Mouse (Mus musculus) heart, adult 2 months (tissue): ENCODE results near the gene Foxn3. TPM values are rescaled to one million over a fixed set of nuclear protein-coding genes. Genes with fewer than 3 reads are reported as not detected.

Experiments used
- DNase-seq, 2 experiments: peaks; one replicate each; pipeline ENCODE4 v3.0.0; 2021
- H3K27ac ChIP-seq: fragments of 200-600 bp; 2 replicates; pipeline ENCODE4 v1.8.1; 2022
- H3K27me3 ChIP-seq: fragments of 200-500 bp; 2 replicates; pipeline ENCODE4 v1.6.1; 2012; ENCODE audit warnings: mild to moderate bottlenecking, low read length, inconsistent platforms, mixed read lengths; ENCODE audit not compliant: control insufficient read depth, insufficient read depth
- H3K36me3 ChIP-seq: fragments of 200-500 bp; 2 replicates; pipeline ENCODE4 v1.6.1; 2012; ENCODE audit warnings: low read length, inconsistent platforms; ENCODE audit not compliant: control insufficient read depth, insufficient read depth
- H3K4me1 ChIP-seq: fragments of 200-500 bp; 2 replicates; pipeline ENCODE4 v1.6.1; 2011; ENCODE audit warnings: low read length; ENCODE audit not compliant: control insufficient read depth, insufficient read depth
- H3K4me3 ChIP-seq: fragments of 200-600 bp; 2 replicates; pipeline ENCODE4 v1.8.1; 2022
- H3K79me2 ChIP-seq: fragments of 200-500 bp; replicated peaks from 2 replicates; pipeline ENCODE4 v1.6.1; 2012; ENCODE audit warnings: mild to moderate bottlenecking, inconsistent platforms, low read length, moderate library complexity, mixed read lengths; ENCODE audit not compliant: control insufficient read depth, insufficient read depth
- H3K9ac ChIP-seq: fragments of 200-500 bp; 2 replicates; pipeline ENCODE4 v1.6.1; 2012; ENCODE audit warnings: low read depth, mild to moderate bottlenecking, control low read depth, inconsistent platforms, low read length, mixed read lengths
- CTCF ChIP-seq: fragments of 200-600 bp; IDR thresholded peaks from 2 replicates; pipeline ENCODE4 v1.8.1; 2022; ENCODE audit warnings: antibody characterized with exemption, mild to moderate bottlenecking, moderate library complexity
- EP300 ChIP-seq: fragments of 200-500 bp; IDR thresholded peaks from 2 replicates; pipeline ENCODE4 v1.6.1; 2011; ENCODE audit warnings: low read depth, low read length, control low read depth; ENCODE audit not compliant: insufficient read depth
- POLR2A ChIP-seq: fragments of 200-500 bp; IDR thresholded peaks from 2 replicates; pipeline ENCODE4 v1.6.1; 2011; ENCODE audit warnings: mild to moderate bottlenecking, low read depth, low read length, control low read depth; ENCODE audit not compliant: insufficient read depth
- WGBS: fragments of 180-500 bp; shearing (Covaris S2); methylation state at CpG from one replicate; pipeline ENCODE4 v1.1.7; 2018; 5-methylcytosine and 5-hydroxymethylcytosine counted together
- intact Hi-C: fragments of 180-260 bp; cut with DNase I; formaldehyde crosslinking; loops from one replicate; pipeline ENCODE4 v1.15.1; 2025
- polyA plus RNA-seq: library from polyadenylated mRNA; depleted of rRNA; stranded (reverse); fragments of >200 nt; gene quantifications from 2 replicates; pipeline ENCODE4 v1.2.3, GENCODE M21; 2012
- total RNA-seq, 2 experiments: library from RNA; stranded (reverse); gene quantifications; 2 replicates each; pipeline ENCODE4 v1.2.3; 2021

Foxn3 gene
- total and polyA plus RNA-seq, 3 experiments = 28.1 to 117 (median 106) TPM

- TF ChIP-seq CTCF (no peak), POLR2A (no peak), EP300 (no peak)
- no peak overlapping the region for H3K4me3 ChIP-seq
- peaks cover 4% of the 10 kb centered on the region; the same call in 1 of the 2 replicates for H3K36me3 ChIP-seq
- WGBS = 66% methylated on average over 7 of the region's 8 CpGs
- intact Hi-C loops = no loop called here
- no peaks in the 10 kb centered on the region for H3K27me3 ChIP-seq
- H3K79me2 ChIP-seq = peaks cover 5% of the 10 kb centered on the region; the same call in 1 of the 2 replicates
- peaks cover 11% of the 10 kb centered on the region for H3K4me1 ChIP-seq
- no peak overlapping the region for H3K27ac ChIP-seq
- DNase-seq = no peak
- no peak overlapping the region for H3K9ac ChIP-seq
Observed at GRCm38 (mm10) chr12:99331341-99331947, 231.9 kb downstream of the Foxn3 start.

GRCm38 (mm10) chr12:99330822-99331285, 232.5 kb downstream of the Foxn3 start:
- H3K27ac ChIP-seq = no peak overlapping the region
- peaks cover 5% of the 10 kb centered on the region; the same call in 1 of the 2 replicates for H3K79me2 ChIP-seq
- no peaks in the 10 kb centered on the region for H3K27me3 ChIP-seq
- TF ChIP-seq POLR2A (no peak), EP300 (no peak), CTCF (no peak)
- intact Hi-C loops = no loop called here
- DNase-seq = no peak
- peaks cover 2% of the 10 kb centered on the region; the same call in 1 of the 2 replicates for H3K36me3 ChIP-seq
- H3K4me3 ChIP-seq = no peak overlapping the region
- H3K9ac ChIP-seq = no peak overlapping the region
- peaks cover 10% of the 10 kb centered on the region for H3K4me1 ChIP-seq
- WGBS = 80% methylated on average over 12 of the region's 12 CpGs

GRCm38 (mm10) chr12:99329301-99330257, 233.8 kb downstream of the Foxn3 start:
- WGBS = 73% methylated on average over 20 of the region's 20 CpGs
- peaks cover 7% of the 10 kb centered on the region for H3K4me1 ChIP-seq
- DNase-seq = no peak
- H3K4me3 ChIP-seq = no peak overlapping the region
- peaks cover 5% of the 10 kb centered on the region; the same call in 1 of the 2 replicates for H3K79me2 ChIP-seq
- TF ChIP-seq EP300 = no peak
- no peak for TF ChIP-seq POLR2A
- TF ChIP-seq CTCF = no peak
- H3K27ac ChIP-seq = no peak overlapping the region
- H3K36me3 ChIP-seq = no peaks in the 10 kb centered on the region
- H3K9ac ChIP-seq = no peak overlapping the region
- intact Hi-C loops = no loop called here
- H3K27me3 ChIP-seq = no peaks in the 10 kb centered on the region

- TF ChIP-seq EP300 (no peak), CTCF (no peak), POLR2A (no peak)
Observed at GRCm38 (mm10) chr12:99326157-99326556, 237.2 kb downstream of the Foxn3 start.

GRCm38 (mm10) chr12:99321633-99322431, 241.6 kb downstream of the Foxn3 start:
- H3K36me3 ChIP-seq = no peaks in the 10 kb centered on the region
- no peak overlapping the region for H3K4me3 ChIP-seq
- no peak for TF ChIP-seq CTCF
- no peak for TF ChIP-seq EP300
- TF ChIP-seq POLR2A = no peak
- DNase-seq = no peak
- intact Hi-C loops = no loop called here
- H3K27me3 ChIP-seq = no peaks in the 10 kb centered on the region
- H3K27ac ChIP-seq = no peak overlapping the region
- peaks cover 4% of the 10 kb centered on the region; the same call in 1 of the 2 replicates for H3K79me2 ChIP-seq
- no peak overlapping the region for H3K9ac ChIP-seq
- WGBS = 77% methylated on average over 12 of the region's 12 CpGs
- peaks cover 9% of the 10 kb centered on the region for H3K4me1 ChIP-seq

More at GRCm38 (mm10) chr12:99326157-99326556, 237.2 kb downstream of the Foxn3 start:
- no peak overlapping the region for H3K4me3 ChIP-seq
- H3K27ac ChIP-seq = no peak overlapping the region
- 50% methylated on average over 8 of the region's 8 CpGs for WGBS
- H3K9ac ChIP-seq = no peak overlapping the region
- intact Hi-C loops = no loop called here
- H3K4me1 ChIP-seq = peaks cover 6% of the 10 kb centered on the region; the same call in 1 of the 2 replicates
- H3K27me3 ChIP-seq = no peaks in the 10 kb centered on the region
- peaks cover 5% of the 10 kb centered on the region; the same call in 1 of the 2 replicates for H3K79me2 ChIP-seq
- no peak for DNase-seq
- no peaks in the 10 kb centered on the region for H3K36me3 ChIP-seq
